Mouse (Mus musculus) mature B cell (primary cell): Measurements from ENCODE around the gene Gca.

Source experiments
- in situ Hi-C: fragments of 300-500 bp; cut with MboI; formaldehyde crosslinking; loops from 2 replicates; pipeline ENCODE4 v1.14.3; 2019

Gca gene

DNA sequence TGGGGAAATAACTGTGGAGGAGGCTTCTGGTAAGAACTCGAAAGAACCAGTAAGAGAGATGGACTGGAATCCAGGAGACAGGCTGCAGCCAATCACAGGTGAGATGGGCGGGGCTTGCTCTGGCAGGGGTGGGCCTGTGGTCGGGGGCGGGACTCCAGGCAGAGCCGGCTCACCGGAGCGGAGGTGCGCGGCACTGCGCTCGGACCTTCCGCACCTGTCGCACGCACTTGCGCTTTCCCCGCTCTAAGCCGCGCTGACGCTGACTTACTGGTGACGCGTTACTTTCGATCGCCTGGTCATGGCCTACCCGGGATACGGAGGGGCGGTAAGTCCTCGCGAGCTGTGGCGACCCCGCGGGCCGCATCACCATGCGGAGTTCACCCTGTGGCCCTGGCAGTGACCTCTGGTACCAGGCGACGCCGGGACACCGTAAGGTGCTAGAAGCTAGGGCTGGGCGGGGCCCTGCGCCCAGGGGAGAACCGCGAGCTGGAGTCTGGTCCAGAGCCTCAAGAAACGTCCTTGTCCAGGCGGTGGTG, at the start of gene Gca:
TSS of gene Gca (plus strand) at position 151 of the 536 bp plus-strand sequence.
- in situ Hi-C loops = no loop called here

DNA sequence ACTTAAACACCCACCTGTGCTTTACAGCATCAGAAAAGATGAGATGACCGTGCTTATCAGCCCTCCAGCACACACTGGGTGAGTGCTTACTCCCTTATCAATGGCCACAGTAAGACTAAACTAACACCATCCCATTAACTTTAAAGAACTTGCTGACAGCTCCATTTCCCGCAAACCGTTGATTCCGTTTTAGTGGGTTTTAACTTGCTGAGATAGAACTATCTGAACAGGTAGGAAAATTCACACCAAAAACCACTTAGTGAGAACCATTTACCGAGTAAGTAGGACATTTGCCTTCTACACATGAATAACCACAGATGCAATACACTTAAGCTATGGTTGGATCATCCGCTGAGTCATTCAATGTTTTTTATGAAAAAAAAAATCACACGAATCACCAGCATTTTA, 45.1 kb upstream of the Gca start:
- in situ Hi-C loops = no loop called here

DNA sequence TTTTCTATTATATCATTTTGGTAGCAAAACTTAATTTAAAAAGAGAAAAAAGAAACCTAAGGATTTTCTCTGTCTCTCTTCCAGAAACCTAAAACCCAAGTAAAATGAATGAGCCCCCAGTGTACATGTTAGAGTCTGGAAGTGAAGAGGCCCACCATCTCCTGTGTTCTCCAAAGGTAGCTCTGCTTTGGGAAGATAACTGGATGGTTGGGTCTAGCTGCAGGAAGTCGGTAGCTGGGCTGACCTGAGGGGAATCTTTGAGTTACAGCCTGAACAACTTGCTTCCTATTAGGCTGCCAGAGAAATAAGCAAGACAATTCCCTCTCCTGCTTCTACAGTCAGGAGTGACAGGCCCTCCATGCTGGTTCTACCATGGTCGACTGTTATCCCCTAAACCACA, 44.4 kb upstream of the Gca start:
- in situ Hi-C loops = no loop called here

DNA sequence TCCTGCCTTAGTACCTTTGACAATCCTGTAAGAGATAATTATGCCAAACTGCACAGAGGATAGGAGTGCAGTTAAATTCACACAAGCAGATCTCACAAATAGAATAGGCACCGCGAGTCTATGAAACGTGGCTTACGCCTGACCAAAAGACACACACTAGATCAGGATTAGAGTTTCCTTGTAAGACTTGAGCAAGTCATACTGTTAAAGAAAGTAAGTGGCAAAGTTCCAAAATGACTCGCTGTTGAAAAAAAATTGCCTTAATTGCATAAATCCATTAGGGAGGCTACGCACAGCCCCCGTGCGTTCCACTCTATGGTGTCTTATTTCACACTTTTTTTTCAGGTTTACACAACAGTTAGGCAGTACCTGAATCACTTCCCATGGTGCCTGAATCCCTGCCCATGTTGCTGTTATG, 41.1 kb upstream of the Gca start:
- in situ Hi-C loops = no loop called here

DNA sequence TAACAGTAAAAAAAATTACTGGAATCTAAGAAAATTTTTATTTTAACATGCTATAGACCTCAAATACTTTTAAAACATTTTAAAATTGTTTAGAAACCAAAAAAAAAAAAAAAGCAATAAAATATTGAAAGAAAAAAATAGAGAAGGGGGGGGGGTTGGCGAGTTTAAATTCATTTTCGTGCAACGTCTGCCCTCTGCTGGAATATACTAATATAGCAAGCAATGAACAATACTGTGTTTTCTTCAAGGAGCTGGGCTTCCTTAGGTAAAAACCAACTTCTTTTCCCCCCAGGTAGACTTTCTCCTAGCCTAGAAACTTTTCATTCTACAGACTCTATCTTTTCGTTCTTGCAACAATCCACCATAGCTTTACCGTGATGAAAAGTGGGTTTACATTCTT, 36.4 kb upstream of the Gca start:
- in situ Hi-C loops = loop anchor here (25.0 kb wide), 1 partner anchor 990 kb away; no protein-coding TSS in a partner anchor

DNA sequence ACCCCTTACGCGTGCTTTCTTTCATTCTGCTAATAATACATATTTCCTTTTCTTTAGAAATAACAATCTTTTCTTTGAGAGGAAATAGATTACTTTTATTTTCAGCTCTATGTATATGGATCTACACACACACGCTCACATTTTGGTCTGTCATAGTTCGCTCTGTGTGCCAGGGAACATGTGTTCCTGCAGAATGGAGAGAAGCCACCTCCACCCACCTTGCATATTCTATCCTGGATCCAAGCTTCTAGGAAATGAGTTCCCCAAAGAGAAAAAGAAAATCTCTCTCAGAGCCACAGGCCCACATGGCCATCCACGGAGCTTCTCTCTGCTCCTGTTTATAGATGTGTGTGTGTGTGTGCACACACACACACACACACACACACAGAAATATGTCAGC, 35.7 kb upstream of the Gca start:
- in situ Hi-C loops = loop anchor here (25.0 kb wide), 1 partner anchor 991 kb away; no protein-coding TSS in a partner anchor

DNA sequence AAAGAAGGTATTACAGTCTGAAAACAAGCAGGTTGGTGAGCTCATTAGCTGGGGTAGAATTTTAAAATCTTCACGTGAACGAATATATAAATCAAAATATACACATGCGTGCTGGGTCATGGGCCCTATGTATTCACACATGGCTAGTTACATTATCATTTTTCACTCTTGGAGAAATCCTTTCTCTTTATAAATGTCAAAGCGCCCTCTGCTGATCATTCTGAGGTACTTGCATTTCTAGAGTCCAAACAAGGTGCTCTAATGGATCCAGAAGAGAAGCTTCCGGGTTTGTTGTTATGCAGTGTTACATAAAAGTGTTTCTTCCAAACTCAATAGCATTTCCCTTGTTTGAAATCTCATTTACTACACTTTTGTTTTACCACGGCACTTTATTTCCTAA, 33.6 kb upstream of the Gca start:
- in situ Hi-C loops = loop anchor here (25.0 kb wide), 1 partner anchor 993 kb away; no protein-coding TSS in a partner anchor

DNA sequence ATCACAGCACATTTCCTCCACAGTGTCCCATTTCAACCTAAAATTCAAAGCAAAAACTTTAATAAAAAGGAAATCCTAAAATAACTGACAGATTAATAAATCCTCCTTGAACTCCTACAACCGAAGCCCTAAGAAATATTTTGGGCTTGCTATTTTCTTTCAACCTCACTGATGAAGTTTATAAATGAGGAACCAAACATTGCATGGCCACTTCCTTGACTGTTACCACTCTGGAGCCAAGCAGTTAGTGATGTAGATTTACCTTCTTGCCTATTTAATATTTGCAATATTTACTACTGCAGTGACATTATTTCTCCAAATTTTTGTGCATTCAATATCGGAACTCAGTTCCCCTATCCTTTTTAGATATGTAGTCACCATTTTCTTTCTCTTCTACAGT, 24.2 kb upstream of the Gca start:
- in situ Hi-C loops = loop anchor here (25.0 kb wide), 1 partner anchor 1003 kb away; no protein-coding TSS in a partner anchor

DNA sequence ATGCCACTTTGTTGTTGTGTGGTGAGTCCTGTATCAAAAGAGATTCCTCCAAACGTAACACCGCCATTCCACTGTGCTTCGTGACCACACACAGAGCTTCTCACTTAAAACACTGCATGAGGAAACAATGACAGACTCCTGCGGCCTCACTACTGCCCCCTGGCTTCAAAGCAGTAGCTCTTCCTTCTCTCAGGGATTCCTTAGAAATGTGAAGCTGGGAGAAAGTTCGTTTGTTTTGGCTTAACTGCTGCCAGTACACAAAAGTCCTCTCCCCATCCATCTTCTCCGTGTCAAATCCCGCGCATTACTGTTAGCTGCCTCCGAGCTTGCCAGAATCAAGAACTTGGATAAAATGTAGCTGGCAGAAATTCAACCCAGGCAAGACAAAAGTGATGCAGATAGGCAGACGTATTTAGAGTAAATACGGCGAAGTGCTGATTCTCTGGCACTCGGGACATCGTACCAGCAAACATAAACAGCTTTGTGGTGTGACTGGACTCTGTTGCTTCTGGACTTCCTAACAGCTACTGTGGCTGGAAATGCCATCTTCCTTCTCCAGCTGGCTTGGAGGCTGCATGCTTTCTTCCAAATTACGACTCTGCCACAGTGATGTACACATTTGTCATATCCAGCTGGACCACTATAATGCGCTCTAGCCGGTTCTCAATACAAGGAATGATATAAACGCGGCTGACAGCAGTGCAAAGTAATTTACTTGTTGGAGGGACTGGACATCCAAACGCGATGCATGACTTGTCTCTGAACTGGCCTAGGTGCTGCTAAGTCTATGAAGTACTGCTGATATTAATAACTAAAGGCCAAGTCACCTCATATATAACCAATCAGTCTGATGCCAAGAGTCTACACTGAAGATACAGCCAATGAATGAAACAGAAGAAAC, 20.4 kb upstream of the Gca start:
- in situ Hi-C loops = loop anchor here (25.0 kb wide), 1 partner anchor 1006 kb away; no protein-coding TSS in a partner anchor

DNA sequence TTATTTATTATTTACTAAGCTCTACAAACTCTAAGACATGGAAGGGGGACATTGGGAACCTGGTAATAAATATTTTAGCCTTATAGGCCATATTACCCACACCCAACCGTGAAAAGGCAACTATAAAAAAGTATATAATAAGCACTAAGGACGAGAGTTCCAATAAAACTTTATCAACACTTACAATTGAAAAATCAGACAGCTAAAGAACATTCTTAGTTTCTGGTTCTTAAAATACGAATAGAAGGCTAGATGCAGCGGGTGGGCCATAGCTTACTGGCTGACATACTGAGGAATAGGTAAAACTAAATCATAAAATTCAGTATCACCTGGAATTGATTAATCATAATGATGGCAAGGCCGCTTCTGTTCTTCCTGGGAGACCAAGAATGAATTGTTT, 19.2 kb upstream of the Gca start:
- in situ Hi-C loops = loop anchor here (25.0 kb wide), 1 partner anchor 1008 kb away; no protein-coding TSS in a partner anchor

DNA sequence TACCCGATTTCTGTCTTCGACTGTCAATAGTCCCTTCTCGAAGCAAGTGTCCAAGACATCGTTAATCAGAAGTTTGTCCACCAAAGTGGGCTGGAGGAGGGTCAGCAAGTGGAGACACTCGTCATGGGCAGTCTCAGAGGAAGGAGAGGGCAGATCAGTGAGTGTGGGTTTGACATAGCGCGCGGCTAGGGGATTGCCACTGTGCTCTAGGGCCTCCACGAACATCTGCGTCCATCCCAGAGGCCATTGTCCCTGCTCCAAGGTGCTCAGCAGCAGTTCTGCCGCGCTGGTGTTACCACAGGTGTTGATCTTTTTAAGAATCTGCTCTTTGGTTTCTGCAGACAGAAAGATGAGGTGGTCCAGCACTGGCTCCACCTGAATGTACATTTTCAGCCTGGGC, 18.6 kb upstream of the Gca start:
- in situ Hi-C loops = loop anchor here (25.0 kb wide), 1 partner anchor 1008 kb away; no protein-coding TSS in a partner anchor

DNA sequence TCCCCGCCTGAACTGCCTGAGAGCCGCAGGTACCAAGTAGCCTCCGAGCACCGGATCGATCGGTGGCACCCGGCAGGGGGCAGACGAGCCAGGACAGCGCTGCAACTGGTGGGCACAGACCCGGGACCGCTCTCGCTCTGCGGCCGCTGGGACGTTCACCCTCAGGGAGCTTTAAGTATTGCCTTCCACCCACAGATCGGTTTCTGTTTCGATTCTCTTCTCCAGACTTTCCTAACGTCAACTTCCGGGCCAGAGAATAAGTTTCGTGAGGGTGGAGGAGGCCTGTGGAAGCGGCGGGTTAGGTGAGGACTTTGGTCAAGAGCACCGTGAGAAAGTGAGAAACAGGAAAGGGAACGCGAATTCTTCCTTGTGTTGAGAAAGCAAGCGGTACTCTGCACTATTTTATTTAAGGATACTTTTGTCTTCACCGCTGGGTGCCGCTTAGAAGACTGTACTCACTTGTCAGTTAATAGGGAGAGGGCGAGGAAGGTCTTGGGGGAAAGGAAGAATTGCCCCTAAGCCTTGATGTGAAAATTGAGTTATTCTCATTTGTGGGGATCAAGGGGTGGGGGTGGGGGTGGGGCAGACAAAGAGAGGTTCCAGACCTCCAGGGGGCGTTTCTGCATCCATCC, 18.0 kb upstream of the Gca start, which contains the start of gene Ifih1:
TSS of gene Ifih1 (minus strand) at position 242 of the 632 bp plus-strand sequence.
- in situ Hi-C loops = loop anchor here (25.0 kb wide), 1 partner anchor 1009 kb away; no protein-coding TSS in a partner anchor

DNA sequence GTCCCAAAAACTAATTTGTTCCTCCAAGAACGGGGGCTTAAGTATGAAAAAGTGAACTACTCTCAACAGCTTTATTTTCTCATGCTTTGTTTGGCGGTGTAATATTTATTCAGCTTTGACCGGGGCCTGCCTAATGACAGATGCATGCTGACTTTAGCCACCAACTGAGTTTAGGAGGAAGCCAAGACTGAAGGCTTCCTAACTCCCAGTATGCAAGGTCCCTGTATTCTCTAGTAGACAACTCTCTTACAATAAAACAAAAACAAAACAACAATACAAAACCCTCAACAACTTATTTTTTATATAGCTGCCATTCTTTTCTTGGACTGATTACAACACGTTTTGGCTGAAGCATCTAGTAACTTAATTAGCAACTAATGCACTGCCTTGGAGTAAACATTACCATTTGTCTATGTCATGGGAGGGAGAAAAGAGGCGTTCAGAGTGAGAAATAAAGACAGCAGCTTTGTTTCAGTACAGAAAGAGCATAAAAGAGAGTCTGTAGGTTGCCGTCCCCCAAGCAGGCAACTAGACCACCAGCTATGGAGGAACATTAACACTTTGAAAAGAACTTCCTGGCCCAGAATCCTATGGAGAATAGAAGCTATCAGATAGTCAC, 17.3 kb upstream of the Gca start:
- in situ Hi-C loops = loop anchor here (25.0 kb wide), 1 partner anchor 1009 kb away; no protein-coding TSS in a partner anchor

DNA sequence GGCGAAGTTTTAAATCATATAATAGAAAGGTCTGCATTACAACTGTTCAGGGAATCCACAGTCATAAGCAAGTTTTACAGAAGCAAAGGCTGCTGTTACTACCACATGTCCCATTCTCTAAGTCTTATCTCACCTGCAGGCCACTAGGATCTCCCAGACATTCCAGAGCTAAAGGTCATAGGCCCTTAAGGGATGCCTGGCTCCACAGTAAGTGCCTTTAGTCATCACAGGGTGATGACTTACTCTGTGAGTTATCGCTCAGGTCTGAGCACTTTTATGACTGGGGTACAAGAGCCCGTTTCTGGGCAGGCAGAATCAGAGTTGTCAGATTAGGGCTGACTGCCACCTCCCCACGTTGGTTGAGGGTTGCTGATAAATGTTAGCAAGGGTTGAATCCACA, 12.2 kb upstream of the Gca start:
- in situ Hi-C loops = no loop called here

DNA sequence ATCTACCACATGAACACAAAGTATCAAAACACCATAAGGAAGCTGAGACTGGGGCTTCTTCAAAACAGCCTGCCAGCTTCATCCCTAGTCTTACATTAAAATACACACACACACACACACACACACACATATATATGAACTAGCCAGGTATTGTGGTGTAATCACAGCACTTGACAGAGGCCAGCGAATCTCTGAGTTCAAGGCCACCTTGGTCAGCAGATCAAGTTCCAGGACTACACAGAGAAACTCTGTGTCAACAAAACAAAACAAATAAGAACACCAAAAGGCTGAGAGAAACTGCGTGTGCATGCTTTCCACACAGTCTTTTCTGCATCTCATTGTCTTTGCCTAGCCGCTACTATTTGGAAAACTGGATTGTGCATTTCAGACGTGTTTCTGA, 11.6 kb upstream of the Gca start:
- in situ Hi-C loops = no loop called here

DNA sequence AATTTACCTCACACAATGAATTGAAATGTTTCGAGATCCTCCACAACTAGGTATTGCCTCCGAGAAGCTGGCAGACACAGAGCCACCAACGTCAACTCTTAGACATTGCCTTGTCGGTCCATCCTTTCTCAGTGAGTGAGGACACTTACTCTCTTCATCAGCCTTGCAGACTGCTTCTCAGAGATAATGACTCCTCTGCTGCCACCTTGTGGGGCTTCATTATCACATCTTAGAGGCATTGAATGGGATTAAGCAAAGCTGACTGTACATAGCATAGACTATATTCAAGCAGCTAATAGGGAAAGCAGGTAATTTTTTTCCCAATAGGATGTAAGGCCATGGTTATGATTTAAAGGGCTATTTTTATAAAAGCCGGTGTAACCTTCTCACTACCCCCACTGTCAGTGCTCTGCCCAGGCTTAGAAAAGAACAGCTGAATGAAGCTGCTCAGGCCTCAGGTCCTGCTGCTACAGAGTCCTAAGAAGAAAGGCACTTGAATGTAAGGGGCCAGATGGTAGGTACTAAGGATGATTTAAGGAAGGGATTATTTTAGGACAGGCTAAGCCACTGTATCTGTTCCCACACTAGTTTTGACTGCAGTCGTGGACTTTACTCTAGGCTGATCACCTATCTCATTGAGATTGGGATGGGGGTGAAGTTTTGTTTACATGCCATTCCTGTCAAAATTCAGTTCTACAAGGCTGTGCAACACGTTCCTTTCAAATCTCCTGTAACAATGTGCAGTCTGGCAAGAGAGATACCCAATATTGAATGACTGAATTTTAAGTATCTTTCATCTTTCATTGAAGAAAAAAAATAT, 9.4 kb upstream of the Gca start:
- in situ Hi-C loops = no loop called here

DNA sequence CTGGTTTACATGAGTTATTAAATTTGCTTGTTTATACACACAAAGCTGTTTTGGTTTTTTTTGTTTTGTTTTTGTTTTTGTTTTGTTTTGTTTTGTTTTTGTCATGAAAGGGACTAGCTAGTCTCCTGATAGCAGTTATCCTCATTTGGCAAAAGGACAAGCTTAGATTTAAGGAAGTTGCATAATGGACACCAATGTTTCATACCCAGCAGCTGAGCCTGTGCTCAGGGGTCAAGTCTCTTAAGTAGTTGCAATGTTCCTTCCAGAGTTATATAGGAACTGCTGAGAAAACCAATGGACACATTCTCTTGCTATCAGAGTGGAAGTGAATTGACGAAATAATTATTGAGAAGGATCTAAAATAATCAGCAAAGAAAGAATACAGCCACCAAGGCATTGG, 8.0 kb upstream of the Gca start:
- in situ Hi-C loops = no loop called here

DNA sequence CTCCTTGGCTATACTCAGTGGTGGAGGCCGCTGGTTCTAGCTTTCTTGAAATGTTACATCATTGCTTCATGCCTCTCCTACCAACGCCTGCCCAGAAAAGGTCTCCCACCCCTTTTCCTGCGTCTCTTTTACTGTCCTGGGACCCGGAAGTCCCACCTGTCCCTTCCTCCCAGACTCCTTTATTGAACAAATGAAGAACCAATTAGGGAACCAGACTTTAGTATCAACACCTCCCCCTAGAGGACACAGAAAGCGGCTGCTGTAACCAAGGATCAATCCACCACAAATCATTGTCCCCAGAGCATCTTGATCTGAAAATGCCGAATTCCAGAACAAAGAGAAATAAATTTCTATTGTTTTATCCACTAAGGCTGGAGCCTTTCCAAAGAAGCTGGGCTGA, 3.5 kb upstream of the Gca start:
- in situ Hi-C loops = no loop called here

DNA sequence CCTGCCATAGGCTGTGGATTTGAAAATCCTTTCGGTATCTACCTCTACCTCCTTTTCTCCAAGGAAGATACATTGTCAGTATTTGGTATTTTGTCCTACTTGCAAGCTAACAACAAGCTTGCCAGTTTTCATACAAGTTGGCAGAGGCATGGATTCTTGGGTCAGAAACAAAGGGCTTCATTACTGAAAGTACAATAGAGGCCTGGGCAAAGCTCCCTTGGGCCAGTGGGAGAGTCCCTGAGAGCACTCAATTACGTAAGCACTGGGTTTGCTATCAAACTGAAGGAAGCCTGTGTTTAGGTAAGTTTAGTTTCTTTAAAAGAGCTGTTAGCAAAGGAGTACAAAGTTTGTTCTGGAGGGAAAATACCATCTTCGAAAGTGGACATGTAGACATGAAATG, 1.5 kb upstream of the Gca start:
- in situ Hi-C loops = no loop called here

DNA sequence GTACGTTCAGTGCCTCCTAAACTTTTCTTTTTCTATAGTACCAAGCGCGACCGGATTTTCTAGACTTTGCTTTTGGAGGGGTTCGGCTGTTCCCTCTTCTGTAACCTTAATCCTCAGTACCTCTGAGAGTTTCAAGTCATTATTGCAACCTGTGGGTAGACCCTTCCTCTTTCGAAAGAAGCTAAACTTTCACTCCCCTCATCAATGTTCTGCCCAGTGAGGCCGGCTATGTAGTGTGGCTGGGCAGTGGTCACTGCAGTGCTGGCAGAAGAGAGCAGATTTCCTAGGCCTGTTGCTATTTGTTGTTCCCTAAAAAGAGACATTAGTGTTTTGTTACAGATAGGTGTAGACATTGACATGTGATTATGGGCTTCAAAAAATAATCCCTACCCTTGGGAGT, 754 bp downstream of the Gca start:
- in situ Hi-C loops = no loop called here

DNA sequence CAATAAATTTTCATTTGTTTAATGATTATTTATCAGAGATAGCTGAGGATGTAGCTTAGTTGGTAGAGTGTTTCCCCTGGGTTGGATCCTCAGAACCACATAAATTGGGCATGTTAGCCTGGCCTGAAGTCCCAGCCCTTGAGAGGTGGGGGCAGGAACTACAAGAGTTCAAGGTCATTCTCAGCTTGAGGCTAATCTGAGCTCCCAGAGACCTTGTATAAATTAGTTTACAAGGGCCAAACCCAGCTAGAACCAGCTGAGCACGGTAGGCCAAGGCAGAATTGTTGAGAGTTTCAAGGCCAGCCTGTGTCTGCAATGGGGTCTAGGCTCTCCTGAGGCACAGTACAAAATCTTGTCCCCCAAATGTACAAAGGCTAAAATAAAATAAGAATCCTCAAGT, 1.5 kb downstream of the Gca start:
- in situ Hi-C loops = no loop called here
